Mouse (Mus musculus): ENCODE data around the gene Lrp3. TPM values are rescaled to one million over a fixed set of nuclear protein-coding genes. Genes with fewer than 3 reads are reported as not detected.

The Lrp3 gene
- polyA plus RNA-seq (2012; rRNA removed): 73.7 and 80.6 TPM in 2 replicates

GRCm38 (mm10) chr7:35215225-35215624 is at the start of gene Lrp3:
Gene Lrp3 (minus strand): TSS chr7:35215498.

GRCm38 (mm10) chr7:35185889-35186569 is 29.3 kb downstream of the Lrp3 start, which contains the start of gene Slc7a10:
Gene Slc7a10 (plus strand): TSS chr7:35186385.

Other genes with a start within 250 kb of the Lrp3 start
- gene Cebpg, start 158.9 kb downstream of the Lrp3 start, polyA plus RNA-seq (2012; rRNA removed): 24.6 and 27.2 TPM in 2 replicates
- 1.9 and 2.3 TPM in 2 replicates for gene Cebpa, start 96.2 kb downstream of the Lrp3 start, polyA plus RNA-seq (2012; rRNA removed)
- gene Slc7a10, start 29.1 kb downstream of the Lrp3 start, polyA plus RNA-seq (2012; rRNA removed): 12.3 and 13.2 TPM in 2 replicates
- gene Gpatch1, start 102.9 kb upstream of the Lrp3 start, polyA plus RNA-seq (2012; rRNA removed): 18.7 and 20.1 TPM in 2 replicates
- gene Rhpn2, start 118.7 kb upstream of the Lrp3 start, polyA plus RNA-seq (2012; rRNA removed): 1.9 and 2.4 TPM in 2 replicates
- gene Faap24, start 181.3 kb upstream of the Lrp3 start, polyA plus RNA-seq (2012; rRNA removed): 6.9 and 7.3 TPM in 2 replicates
- gene Cep89, start 181.5 kb upstream of the Lrp3 start, polyA plus RNA-seq (2012; rRNA removed): 28.1 and 28.6 TPM in 2 replicates
- 0.12 TPM in 2 replicates for gene Slc7a9, start 233.3 kb upstream of the Lrp3 start, polyA plus RNA-seq (2012; rRNA removed)